Mouse (Mus musculus) hindbrain, embryonic 16.5 days (tissue): Measurements from ENCODE around the gene Heatr5a. TPM values are rescaled to one million over a fixed set of nuclear protein-coding genes. Genes with fewer than 3 reads are reported as not detected.
A peak's percentile ranks its signal among the peaks of the same experiment; 100 is the strongest.

ENCODE experiments used
- ATAC-seq: fragments of 200-750 bp; cut with Nextera tagmentation; 2 replicates; pipeline ENCODE4 v1.8.0; 2017; ENCODE audit warnings: moderate TSS enrichment, moderate library complexity
- H3K27ac ChIP-seq: fragments of 300-500 bp; sonication (generic); 2 replicates; pipeline ENCODE4 v1.5.1; 2014; ENCODE audit warnings: low read depth, mild to moderate bottlenecking, control low read depth, low read length, moderate library complexity
- H3K27me3 ChIP-seq: fragments of 300-500 bp; sonication (generic); replicated peaks from 2 replicates; pipeline ENCODE4 v1.6.1; 2014; ENCODE audit warnings: low read length; ENCODE audit not compliant: control insufficient read depth, insufficient read depth
- H3K36me3 ChIP-seq: fragments of 300-500 bp; sonication (generic); 2 replicates; pipeline ENCODE4 v1.6.1; 2014; ENCODE audit warnings: mild to moderate bottlenecking, low read length, moderate library complexity, mixed read lengths; ENCODE audit not compliant: control insufficient read depth, insufficient read depth
- H3K4me1 ChIP-seq: fragments of 300-500 bp; sonication (generic); 2 replicates; pipeline ENCODE4 v1.6.1; 2014; ENCODE audit warnings: low read depth, low read length; ENCODE audit not compliant: control insufficient read depth, insufficient read depth
- H3K4me2 ChIP-seq: fragments of 300-500 bp; sonication (generic); 2 replicates; pipeline ENCODE4 v1.6.1; 2014; ENCODE audit warnings: mild to moderate bottlenecking, low read length, control low read depth, moderate library complexity
- H3K4me3 ChIP-seq: fragments of 300-500 bp; sonication (generic); 2 replicates; pipeline ENCODE4 v1.5.1; 2014; ENCODE audit warnings: mild to moderate bottlenecking, low read length, control low read depth, moderate library complexity
- H3K9ac ChIP-seq: fragments of 300-500 bp; sonication (generic); 2 replicates; pipeline ENCODE4 v1.6.1; 2014; ENCODE audit warnings: low read depth, mild to moderate bottlenecking, control low read depth, low read length, moderate library complexity
- H3K9me3 ChIP-seq: fragments of 300-500 bp; sonication (generic); 2 replicates; pipeline ENCODE4 v1.6.1; 2014; ENCODE audit warnings: mild to moderate bottlenecking, low read length, moderate library complexity; ENCODE audit not compliant: control insufficient read depth
- WGBS: fragments of 180-500 bp; shearing (Covaris S2); extraction: QIAGEN DNeasy Blood & Tissue Kit; methylation state at CpG from one replicate; pipeline ENCODE4 v1.1.7; 2014; 5-methylcytosine and 5-hydroxymethylcytosine counted together
- polyA plus RNA-seq: library from polyadenylated mRNA; unstranded; fragments of >200 nt; fragmentation: Nextera tagmentation; extraction: Ambion mirVana; gene quantifications from 2 replicates; pipeline ENCODE4 v1.2.1, GENCODE M21; 2015

The Heatr5a gene
- polyA plus RNA-seq, 1 experiment from 2014 or later: 5.0 TPM

DNA sequence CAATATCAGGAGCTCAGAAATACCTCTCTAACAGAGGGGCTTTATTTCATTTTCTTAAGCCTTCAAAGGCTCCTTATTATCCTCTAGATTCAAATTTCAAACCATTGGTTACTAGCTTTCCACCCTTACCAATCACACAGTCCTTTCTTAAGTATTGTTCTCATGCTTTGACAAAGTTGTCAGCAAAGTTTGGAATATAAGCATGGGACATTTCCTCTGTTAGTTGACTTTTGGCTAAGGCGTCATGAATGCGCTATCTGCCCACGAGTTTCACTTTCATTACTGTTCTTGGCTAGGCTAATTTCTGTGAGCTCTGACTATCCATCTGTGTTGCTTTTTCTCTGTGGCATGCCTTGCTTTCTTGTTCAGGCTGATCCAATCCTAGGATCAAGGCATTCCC, 31.6 kb upstream of the Heatr5a start:
- no peak for ATAC-seq
- 88% methylated on average over 3 of the region's 3 CpGs for WGBS

GRCm38 (mm10) chr12:52001544-52001943, 30.4 kb upstream of the Heatr5a start:
- ATAC-seq: peak; percentile 66
- Histone ChIP-seq H3K27me3 (no peaks in the 10 kb centered on the region), H3K27ac (no peak overlapping the region), H3K9me3 (no peaks in the 10 kb centered on the region), H3K4me1 (peaks cover 5% of the 10 kb centered on the region; the same call in 1 of the 2 replicates), H3K9ac (no peak overlapping the region), H3K36me3 (peaks cover 3% of the 10 kb centered on the region; the same call in 1 of the 2 replicates), H3K4me3 (no peak overlapping the region), H3K4me2 (no peak overlapping the region)
- WGBS: 26% methylated on average over 4 of the region's 4 CpGs

More for the DNA sequence above, 31.6 kb upstream of the Heatr5a start:
- Histone ChIP-seq H3K4me3 (no peak overlapping the region), H3K27ac (no peak overlapping the region), H3K27me3 (no peaks in the 10 kb centered on the region), H3K9ac (no peak overlapping the region), H3K4me1 (peaks cover 7% of the 10 kb centered on the region; the same call in 1 of the 2 replicates), H3K9me3 (no peaks in the 10 kb centered on the region), H3K36me3 (peaks cover 3% of the 10 kb centered on the region; the same call in 1 of the 2 replicates), H3K4me2 (no peak overlapping the region)

DNA sequence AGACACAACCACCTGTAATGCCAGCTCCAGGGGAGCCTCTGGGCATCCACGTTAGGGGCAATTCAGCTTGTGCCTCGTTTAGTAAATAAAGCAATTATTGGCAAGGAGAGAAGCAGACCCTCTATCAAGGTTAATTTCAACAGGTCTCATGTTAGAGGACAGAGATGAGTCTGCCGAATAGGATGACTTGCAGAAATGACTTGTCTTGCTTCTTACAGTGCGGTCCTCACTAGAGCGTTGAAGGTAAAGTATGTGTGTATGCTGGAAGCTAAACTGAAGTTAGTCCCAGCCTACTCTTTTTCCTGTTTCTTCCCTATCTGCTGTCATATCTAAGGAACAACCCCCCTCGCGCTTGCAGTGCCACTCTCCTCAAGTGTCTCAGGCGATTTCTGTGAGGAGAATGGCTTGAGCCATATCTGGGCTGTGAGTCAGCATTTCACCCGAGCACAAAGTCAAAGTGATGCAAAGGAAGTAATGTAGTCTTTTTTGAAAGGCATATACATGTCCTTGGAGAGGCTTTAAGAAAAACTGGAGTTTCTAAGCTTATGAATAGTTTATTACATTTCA, 27.3 kb upstream of the Heatr5a start:
- ATAC-seq: no peak
- H3K27me3 ChIP-seq: no peaks in the 10 kb centered on the region
- H3K4me2 ChIP-seq: no peak overlapping the region
- no peak overlapping the region for H3K4me3 ChIP-seq
- no peak overlapping the region for H3K27ac ChIP-seq
- H3K9ac ChIP-seq: no peak overlapping the region
- H3K36me3 ChIP-seq: peaks cover 3% of the 10 kb centered on the region; the same call in 1 of the 2 replicates
- no peaks in the 10 kb centered on the region for H3K9me3 ChIP-seq
- 92% methylated on average over 9 of the region's 9 CpGs for WGBS
- no peaks in the 10 kb centered on the region for H3K4me1 ChIP-seq

GRCm38 (mm10) chr12:51995738-51996536, 24.8 kb upstream of the Heatr5a start:
- Histone ChIP-seq H3K9ac (no peak overlapping the region), H3K27me3 (no peaks in the 10 kb centered on the region), H3K27ac (no peak overlapping the region), H3K4me3 (no peak overlapping the region), H3K9me3 (no peaks in the 10 kb centered on the region), H3K36me3 (peaks cover 3% of the 10 kb centered on the region; the same call in 1 of the 2 replicates), H3K4me1 (no peaks in the 10 kb centered on the region), H3K4me2 (no peak overlapping the region)
- WGBS: 100% methylated on average over 1 of the region's 1 CpGs
- ATAC-seq: no peak

DNA sequence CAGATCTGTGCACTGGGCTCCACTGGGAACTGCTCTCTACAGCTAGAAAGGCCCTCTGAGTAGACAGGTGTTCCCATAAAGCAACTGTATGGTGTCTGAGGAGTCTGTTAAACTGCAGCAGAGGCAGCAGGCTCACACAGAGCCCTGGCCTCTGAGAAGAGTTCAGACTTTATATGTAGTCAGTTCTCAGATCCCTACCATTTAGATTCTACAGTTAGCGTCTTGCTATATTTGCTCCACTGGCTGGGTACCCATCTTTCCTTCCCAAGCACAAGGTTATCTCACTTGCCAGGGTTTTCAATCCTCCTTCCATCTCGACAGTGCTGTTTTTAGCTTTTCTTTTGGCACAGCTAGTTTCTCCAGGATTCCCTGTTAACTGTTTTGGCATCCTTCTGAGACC, 19.5 kb upstream of the Heatr5a start:
- Histone ChIP-seq H3K36me3 (no peaks in the 10 kb centered on the region), H3K27ac (no peak overlapping the region), H3K27me3 (no peaks in the 10 kb centered on the region), H3K9ac (no peak overlapping the region), H3K4me3 (no peak overlapping the region), H3K4me2 (no peak overlapping the region), H3K4me1 (no peaks in the 10 kb centered on the region), H3K9me3 (no peaks in the 10 kb centered on the region)
- 81% methylated on average over 2 of the region's 2 CpGs for WGBS
- ATAC-seq: no peak

DNA sequence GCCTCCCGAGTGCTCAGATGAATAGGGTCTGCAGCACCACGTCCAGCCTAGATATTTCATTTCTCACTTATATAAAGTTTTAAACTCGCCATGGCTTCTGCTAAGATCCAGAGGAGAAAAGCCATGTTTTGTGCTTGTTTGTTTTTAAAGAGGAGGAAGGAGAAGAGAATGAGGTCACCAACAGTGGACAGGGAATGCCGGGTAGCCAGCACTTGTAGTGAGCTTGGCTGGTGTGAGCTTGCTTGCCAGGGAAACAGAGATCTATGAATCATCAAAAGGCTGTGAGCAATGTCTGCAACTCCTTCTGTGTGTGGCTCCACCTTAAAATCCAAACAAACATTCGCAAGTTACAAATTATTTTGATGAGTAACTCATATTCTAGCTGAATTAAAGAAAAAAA, 17.4 kb upstream of the Heatr5a start:
- WGBS: 88% methylated on average over 5 of the region's 5 CpGs
- H3K27me3 ChIP-seq: no peaks in the 10 kb centered on the region
- no peaks in the 10 kb centered on the region for H3K4me1 ChIP-seq
- no peak for ATAC-seq
- no peak overlapping the region for H3K4me2 ChIP-seq
- H3K36me3 ChIP-seq: no peaks in the 10 kb centered on the region
- H3K4me3 ChIP-seq: no peak overlapping the region
- no peaks in the 10 kb centered on the region for H3K9me3 ChIP-seq
- H3K9ac ChIP-seq: no peak overlapping the region
- no peak overlapping the region for H3K27ac ChIP-seq

DNA sequence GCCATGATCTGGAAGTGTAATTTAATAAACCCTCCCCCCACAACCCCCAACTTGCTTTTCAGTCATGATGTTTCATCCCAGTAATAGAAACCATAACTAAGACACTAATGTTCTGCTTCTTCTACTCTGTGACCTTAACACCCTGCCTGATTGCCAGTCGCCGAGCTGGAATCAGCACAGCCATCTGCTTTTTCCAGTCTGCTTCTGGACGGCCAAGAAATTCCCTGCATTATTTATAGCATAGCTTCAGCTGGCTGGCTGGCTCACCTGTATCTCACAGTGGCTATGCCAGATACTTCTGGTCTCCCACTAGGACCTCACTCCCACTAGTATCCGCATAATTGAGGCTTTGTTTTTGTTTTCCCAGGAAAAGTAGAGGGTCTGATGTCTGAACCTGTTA, 14.7 kb upstream of the Heatr5a start:
- Histone ChIP-seq H3K27me3 (no peaks in the 10 kb centered on the region), H3K9ac (no peak overlapping the region), H3K4me2 (no peak overlapping the region), H3K36me3 (no peaks in the 10 kb centered on the region), H3K27ac (no peak overlapping the region), H3K4me3 (no peak overlapping the region), H3K9me3 (no peaks in the 10 kb centered on the region), H3K4me1 (no peaks in the 10 kb centered on the region)
- WGBS: 72% methylated on average over 4 of the region's 4 CpGs
- ATAC-seq: no peak

- Histone ChIP-seq H3K4me3 (no peak overlapping the region), H3K9ac (no peak overlapping the region), H3K4me2 (no peak overlapping the region), H3K36me3 (no peaks in the 10 kb centered on the region), H3K9me3 (no peaks in the 10 kb centered on the region), H3K27ac (no peak overlapping the region), H3K27me3 (no peaks in the 10 kb centered on the region), H3K4me1 (no peaks in the 10 kb centered on the region)
- no peak for ATAC-seq
- WGBS: 96% methylated on average over 3 of the region's 3 CpGs
Measured at GRCm38 (mm10) chr12:51985163-51985748, 14.1 kb upstream of the Heatr5a start.

DNA sequence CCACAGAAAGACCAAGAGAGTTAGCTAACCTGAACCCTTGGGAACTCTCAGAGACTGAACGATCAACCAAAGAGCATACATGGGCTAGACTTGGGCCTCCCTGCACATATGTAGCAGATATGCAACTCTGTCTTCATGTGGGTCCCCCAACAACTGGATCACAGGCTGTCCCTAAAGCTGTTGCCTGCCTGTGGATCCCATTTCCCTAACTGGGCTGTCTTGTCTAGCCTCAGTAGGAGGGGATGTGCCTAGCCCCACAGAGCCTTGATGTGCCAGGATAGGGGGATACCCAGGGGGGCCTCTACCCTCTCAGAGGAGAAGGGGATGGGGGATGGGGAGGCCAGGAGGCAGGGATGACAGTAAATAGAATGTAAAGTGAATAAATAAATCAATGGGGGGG, 12.5 kb upstream of the Heatr5a start:
- Histone ChIP-seq H3K9me3 (no peaks in the 10 kb centered on the region), H3K4me2 (no peak overlapping the region), H3K9ac (no peak overlapping the region), H3K36me3 (no peaks in the 10 kb centered on the region), H3K27ac (no peak overlapping the region), H3K4me3 (no peak overlapping the region), H3K27me3 (no peaks in the 10 kb centered on the region), H3K4me1 (no peaks in the 10 kb centered on the region)
- no peak for ATAC-seq
- 100% methylated on average over 1 of the region's 1 CpGs for WGBS
